In the genomic region with DNA sequence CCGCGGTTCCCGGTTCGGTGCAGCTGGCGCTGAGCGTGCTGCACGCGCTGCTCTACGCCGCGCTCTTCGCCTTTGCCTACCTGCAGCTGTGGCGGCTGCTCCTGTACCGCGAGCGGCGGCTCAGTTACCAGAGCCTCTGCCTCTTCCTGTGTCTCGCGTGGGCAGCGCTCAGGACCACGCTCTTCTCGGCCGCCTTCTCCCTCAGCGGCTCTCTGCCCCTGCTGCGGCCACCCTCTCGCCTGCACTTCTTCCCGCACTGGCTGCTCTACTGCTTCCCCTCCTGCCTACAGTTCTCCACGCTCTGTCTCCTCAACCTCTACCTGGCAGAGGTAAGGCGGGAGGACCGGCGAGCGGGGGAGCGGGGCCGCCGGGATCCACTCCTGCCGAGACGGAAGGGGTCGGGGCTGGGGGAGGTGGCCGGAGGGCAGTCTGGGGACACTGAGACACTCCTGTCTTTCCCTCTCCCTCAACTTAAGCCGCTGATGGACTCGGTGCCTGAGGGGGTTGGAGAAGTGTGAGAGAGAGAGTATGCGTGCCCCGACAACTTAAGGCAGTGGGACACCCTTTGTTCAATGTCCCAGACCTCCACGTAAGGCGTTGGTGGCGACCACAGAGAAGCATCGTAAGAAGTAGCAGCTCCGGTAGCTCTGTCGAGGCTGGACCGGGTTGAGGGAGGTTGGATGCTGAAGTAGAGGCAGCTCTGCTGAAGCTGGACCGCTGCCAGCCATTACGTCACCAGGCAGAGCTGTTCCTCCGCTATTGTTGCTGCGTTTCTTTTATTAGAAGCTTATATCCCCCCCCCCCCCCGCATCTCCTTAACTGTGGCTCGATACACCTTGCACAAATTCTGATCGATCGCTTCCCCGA, we compare ENCODE assay signal across 8 mouse cellular contexts. TPM values are rescaled to one million over a fixed set of nuclear protein-coding genes. Genes with fewer than 3 reads are reported as not detected.
DNase-seq lines count a peak whose midpoint lies in the region; ATAC-seq and TF ChIP-seq lines count a peak whose summit lies in the region.

A gene (minus strand): TSS at position 239 of the 867 bp plus-strand sequence.

- peak within 1 kb of the TSS; percentile 93 for H3K27ac ChIP-seq in gastrocnemius, adult 2 months
- peak within 1 kb of the TSS; percentile 97 for H3K27ac ChIP-seq in hindbrain, embryonic 16.5 days (ENCODE audit: low read depth, low read length)

- peaks cover 16% of the 10 kb centered on the region for H3K4me1 ChIP-seq in hindbrain, embryonic 16.5 days (ENCODE audit: control insufficient read depth, insufficient read depth, low read depth, low read length)

- DNase-seq in R1 (ENCODE audit: low read depth, low spot score) = peak; percentile 70
- peak; percentile 93 to 95 for DNase-seq in cerebellum, postnatal 36 days
- DNase-seq in gastrocnemius, adult 2 months = peak; percentile 84
- peak; percentile 70 for DNase-seq in left cerebral cortex, adult 11 months (ENCODE audit: low spot score)
- DNase-seq in lung, postnatal 36 days = peak; percentile 85
- DNase-seq in retina, embryonic 14.5 days (ENCODE audit: low spot score) = peak; percentile 87
- DNase-seq in thymus, postnatal 36 days = peak; percentile 62 to 72

- H3K36me3 ChIP-seq in hindbrain, embryonic 16.5 days (ENCODE audit: control insufficient read depth, insufficient read depth, low read length) = no peaks in the 10 kb centered on the region

- H3K27me3 ChIP-seq in hindbrain, embryonic 16.5 days (replicated peaks; ENCODE audit: control insufficient read depth, insufficient read depth, low read length) = no peaks in the 10 kb centered on the region

- peak within 1 kb of the TSS; percentile 88 for H3K4me3 ChIP-seq in gastrocnemius, adult 2 months
- H3K4me3 ChIP-seq in hindbrain, embryonic 16.5 days (ENCODE audit: low read length) = peak within 1 kb of the TSS; percentile 82

- under 1% methylated on average over 58 of the region's 59 CpGs for WGBS in hindbrain, embryonic 16.5 days

- ATAC-seq in hindbrain, embryonic 16.5 days = peak; percentile 25

- H3K4me2 ChIP-seq in hindbrain, embryonic 16.5 days (ENCODE audit: low read length) = peak within 1 kb of the TSS; percentile 86

- no peak for TF ChIP-seq CTCF in gastrocnemius, adult 2 months (IDR thresholded peaks at IDR 0.05)

- no peaks in the 10 kb centered on the region for H3K9me3 ChIP-seq in hindbrain, embryonic 16.5 days (ENCODE audit: control insufficient read depth, low read length)

- peak within 1 kb of the TSS; percentile 91 for H3K9ac ChIP-seq in hindbrain, embryonic 16.5 days (ENCODE audit: low read depth, low read length)

- intact Hi-C loops in gastrocnemius, adult 2 months (cut with DNase I) = loop anchor here (2.0 kb wide), 1 partner anchor 108 kb away; a partner anchor contains a TSS

RNA-seq across cellular contexts. Expression of the gene that starts here (rescaled TPM):
- 1 to 10 TPM; 9.5 to 9.9 TPM for total RNA-seq in gastrocnemius, adult 2 months (2021)
- polyA plus RNA-seq in hindbrain, embryonic 16.5 days (2015; fragmentation: Nextera tagmentation; extraction: Ambion mirVana) = 37.1 and 38.0 TPM in 2 replicates

Comparison
In these comparisons a context has a peak if more than half of its experiments do, and no peak if none do; other contexts are left out.
1. Peak in every context shown above with its lines: DNase-seq, ATAC-seq, H3K4me3 ChIP-seq and H3K27ac ChIP-seq.